Mouse (Mus musculus) heart, adult 2 months (tissue): ENCODE measurements around the gene Capn11.

Experiments
- CTCF ChIP-seq: fragments of 200-600 bp; IDR thresholded peaks from 2 replicates; pipeline ENCODE4 v1.8.1; 2022; ENCODE audit warnings: antibody characterized with exemption, mild to moderate bottlenecking, moderate library complexity
- POLR2A ChIP-seq: fragments of 200-500 bp; IDR thresholded peaks from 2 replicates; pipeline ENCODE4 v1.6.1; 2011; ENCODE audit warnings: mild to moderate bottlenecking, low read depth, low read length, control low read depth; ENCODE audit not compliant: insufficient read depth

GRCm38 (mm10) chr17:45589236-45589635 is 69.9 kb downstream of the Capn11 start:
- no peak for TF ChIP-seq CTCF
- no peak for TF ChIP-seq POLR2A
